Mouse (Mus musculus) E14TG2a.4 (cell line): ENCODE results near the gene Icos.

Experiments
- CTCF ChIP-seq: conservative IDR thresholded peaks from 2 replicates; pipeline ENCODE4 v1.5.1; 2014; ENCODE audit warnings: low read length
- NANOG ChIP-seq: IDR thresholded peaks from 2 replicates; pipeline ENCODE4 v1.6.1; 2014; ENCODE audit warnings: borderline replicate concordance, low read length, mixed read lengths

GRCm38 (mm10) chr1:60989086-60989485 lies 11.4 kb downstream of the Icos start:
- no peak for TF ChIP-seq CTCF
- TF ChIP-seq NANOG, result no peak
